Mouse (Mus musculus): ENCODE results near the gene Ptcra.
"Not testable (repeated sequence)": the region's sequence is repeated elsewhere in the genome, so short reads cannot be mapped to it uniquely, and the experiment has no call there.

Gene Ptcra

GRCm38 (mm10) chr17:46763544-46763943 is at the start of gene Ptcra:
Gene Ptcra, minus strand, starts transcription at chr17:46763712.
- DNase-seq: no peak

DNA sequence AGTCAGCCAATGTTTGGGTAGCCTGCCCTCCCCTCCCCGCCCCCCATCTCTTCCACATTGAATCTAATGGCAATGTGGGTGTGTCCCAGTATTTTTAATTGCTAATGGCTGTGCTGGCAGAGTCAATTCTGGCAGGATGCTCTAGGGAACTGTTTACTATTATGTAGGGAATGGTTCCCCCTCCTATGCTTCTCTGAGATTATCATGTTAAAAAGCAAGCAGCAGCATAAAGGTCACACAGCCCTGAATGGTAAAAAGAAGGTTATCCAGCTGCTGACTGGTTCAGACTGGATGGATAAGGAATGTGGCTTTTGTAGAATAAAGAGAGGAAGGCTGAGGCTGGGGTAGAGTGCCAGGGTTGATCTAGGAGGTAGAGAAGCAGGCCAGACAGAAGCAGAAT is 48.9 kb upstream of the Ptcra start:
- DNase-seq: no peak

DNA sequence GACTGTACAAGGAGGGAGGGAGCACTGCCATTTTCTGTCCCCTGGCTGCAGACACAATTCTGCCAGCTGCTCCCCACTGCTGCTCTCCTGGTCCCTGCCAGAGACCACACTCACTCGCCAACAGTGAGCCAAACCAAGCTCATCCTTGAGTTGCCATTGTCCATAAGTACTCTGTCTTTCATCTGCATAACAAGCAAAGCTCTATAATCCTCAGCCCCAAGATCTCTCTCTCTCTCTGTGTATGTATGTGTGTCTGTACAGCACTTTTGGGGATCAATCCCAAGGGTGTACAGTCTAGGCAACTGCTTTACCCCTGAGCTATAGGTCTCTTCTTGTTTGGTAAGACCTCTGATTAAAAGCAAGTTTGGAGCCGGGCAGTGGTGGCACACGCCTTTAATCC is 47.2 kb upstream of the Ptcra start:
- no peak for DNase-seq

- DNase-seq: no peak
These were observed 45.8 kb upstream of the Ptcra start for GRCm38 (mm10) chr17:46809131-46809830.

DNA sequence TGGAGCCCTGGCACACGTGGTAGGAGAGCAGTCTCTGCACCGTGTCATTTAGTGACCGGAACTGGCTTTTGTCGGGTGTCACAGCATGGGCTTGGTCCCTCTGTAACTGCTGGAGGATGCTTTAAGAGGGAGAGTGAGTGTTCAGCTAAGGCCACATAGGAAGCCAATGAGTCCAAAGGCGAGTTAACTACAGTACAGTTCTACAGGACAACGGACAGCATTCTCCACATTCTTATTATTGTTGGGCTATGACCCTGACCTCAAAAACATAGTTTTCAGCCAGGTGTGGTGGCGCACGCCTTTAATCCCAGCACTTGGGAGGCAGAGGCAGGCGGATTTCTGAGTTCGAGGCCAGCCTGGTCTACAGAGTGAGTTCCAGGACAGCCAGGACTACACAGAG is 44.9 kb upstream of the Ptcra start:
- DNase-seq: no peak

DNA sequence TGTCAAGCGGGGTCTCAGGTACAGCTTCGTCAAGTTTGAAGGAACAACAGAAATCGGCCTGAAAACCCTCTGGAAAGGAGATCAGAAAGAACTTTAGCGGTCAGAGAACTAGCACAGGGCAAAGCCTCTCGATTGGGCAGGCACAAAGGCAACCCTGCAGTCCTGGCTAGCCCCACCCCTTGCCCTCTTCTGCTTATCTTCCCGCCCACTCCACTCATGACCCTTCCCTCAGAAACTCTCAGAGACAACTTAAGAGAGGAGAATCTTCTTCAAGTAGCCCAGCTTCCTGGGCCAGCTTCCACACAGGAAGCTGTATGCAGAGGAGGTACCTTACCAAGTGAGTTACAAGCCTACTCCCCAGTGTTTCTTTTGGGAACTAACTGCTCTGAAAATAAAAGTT is 38.2 kb upstream of the Ptcra start:
- no peak for DNase-seq

- DNase-seq: no peak
These were observed 36.2 kb upstream of the Ptcra start for GRCm38 (mm10) chr17:46799680-46800079.

DNA sequence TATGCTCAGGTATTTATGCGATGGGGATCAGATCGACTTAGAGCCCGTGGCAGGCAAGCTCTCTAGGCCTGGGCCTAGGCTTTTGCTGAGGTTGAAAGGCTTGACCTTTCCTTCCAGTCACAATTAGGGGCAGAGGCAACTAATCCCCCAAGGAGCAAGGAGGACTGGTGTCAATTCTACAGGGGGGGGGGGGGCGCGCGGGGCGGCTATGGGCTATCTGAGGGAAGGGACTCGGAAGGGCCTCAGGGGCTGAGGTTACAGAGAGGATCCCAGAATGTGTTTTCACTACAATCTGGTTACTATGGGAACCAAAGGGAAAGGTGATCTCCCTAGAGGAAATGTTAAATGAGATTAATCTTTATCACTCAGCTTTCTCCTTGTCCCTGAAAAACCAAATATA is 33.9 kb upstream of the Ptcra start:
- DNase-seq: no peak

DNA sequence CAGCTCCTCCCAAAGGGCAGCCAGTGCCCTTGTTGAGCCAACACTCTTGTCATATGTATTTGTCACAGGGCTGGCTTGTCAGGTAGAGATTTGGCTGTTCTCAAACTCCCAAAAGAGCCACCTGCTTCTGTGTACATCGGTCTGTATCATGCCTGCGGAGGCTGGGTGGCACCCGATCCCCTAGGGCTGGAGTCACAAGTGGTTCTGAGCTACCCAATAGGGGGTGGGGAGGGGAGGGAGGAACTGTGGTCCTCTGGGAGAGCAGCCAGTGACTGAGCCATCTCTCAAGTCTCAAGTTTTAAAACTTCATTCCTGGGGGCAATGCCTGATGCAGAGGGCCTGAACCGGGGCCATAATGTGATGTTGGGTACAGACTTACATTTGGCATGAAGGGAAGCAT is 33.2 kb upstream of the Ptcra start:
- DNase-seq: no peak

DNA sequence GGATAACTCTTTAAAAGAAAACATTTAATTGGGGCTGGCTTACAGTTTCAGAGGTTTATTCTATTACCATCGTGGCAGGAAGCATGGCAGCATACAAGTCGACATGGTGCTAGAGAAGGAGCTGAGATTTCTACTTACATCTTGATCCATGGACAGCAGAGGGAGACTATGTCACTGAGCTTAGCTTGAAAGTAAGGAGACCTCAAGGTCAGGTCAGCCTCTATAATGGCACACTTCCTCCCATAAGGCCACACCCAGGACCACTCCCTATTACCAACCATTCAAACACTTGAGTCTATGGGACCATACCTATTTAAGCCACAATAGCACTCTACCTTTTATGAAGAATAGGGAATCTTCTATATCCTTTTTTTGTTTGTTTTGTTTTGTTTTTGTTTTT is 29.5 kb upstream of the Ptcra start:
- DNase-seq: no peak

DNA sequence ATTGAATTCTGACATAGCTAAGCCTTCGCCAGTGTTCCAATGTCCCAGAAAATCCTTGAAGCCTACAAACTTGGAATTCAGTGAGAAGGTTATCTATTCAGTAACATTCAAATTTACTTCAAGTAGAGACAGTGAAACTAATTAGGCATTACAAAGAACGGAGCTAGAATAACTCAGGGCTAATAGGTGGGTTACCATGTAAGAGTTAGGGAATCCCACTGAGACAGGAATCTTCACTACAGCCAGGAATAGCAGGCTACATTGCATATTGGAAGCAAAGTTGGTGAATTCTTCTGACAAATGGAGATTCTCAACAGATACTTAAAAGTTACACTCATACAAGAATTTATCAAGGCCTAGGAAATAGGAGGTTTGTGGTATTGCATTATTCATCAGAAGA is 24.5 kb upstream of the Ptcra start:
- DNase-seq: not testable (repeated sequence)

- no peak for DNase-seq
These were observed 23.4 kb upstream of the Ptcra start for GRCm38 (mm10) chr17:46786952-46787351.

DNA sequence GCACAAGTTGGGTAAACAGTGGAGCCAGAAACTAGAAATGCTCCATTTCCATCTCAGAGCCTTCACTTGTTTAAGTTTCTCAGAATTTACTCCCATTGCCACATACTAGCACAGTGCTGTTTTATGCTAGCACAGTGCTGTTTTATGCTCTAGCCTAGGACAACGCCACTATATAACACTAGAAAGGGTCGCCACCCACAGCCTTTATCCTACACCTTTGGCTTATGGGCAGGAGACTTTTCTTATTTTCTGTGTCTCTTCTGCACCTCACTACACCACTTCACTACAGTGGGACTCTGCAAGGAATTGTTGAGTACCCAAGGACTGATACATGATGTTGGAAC is 19.7 kb upstream of the Ptcra start:
- no peak for DNase-seq

- DNase-seq: peak; percentile 93 to 96
These were observed 19.1 kb upstream of the Ptcra start, which contains the start of gene Rpl7l1 for GRCm38 (mm10) chr17:46782341-46783221. Gene Rpl7l1, minus strand, starts transcription at chr17:46782672.

- DNase-seq: peak in 1 of 2 experiments; percentile 20
These were observed 18.4 kb upstream of the Ptcra start for GRCm38 (mm10) chr17:46781876-46782275.

- DNase-seq: no peak
These were observed 12.6 kb upstream of the Ptcra start for GRCm38 (mm10) chr17:46776087-46776486.

DNA sequence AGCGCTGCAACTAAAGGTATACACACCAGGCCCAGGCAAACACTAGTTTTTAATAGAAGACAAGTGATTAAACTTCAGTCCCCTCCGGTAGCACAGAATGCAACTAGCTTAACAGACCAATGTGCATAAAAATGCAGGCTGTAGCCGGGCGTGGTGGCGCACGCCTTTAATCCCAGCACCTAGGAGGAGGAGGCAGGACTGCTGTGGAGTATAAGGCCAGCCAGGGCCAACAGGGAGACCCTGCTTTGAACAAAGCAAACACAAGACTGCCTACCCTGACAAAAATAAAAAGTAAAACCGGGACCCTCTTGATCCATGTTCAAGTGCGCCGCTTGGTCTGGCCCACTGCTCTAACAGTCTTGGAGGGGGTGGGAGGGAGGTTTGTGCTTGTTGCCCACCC is 11.6 kb upstream of the Ptcra start:
- DNase-seq: peak in 1 of 2 experiments; percentile 5

DNA sequence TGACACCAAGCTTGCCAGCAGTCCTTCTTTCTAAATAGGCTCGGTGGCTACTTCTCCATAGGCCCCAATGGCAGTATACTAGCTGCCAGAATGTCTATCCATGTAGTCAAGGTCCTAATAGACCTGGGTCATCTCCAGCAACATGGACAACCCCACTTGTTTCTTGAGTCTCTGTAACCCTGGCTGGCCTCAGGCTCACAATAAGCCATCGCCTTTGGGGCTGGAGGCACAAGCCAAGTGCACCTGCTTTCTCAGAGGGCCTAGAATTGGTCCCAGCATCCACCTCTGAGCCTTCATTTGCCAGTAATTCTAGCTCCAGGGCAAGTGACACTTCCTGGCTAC is 10.6 kb upstream of the Ptcra start:
- DNase-seq: peak in 1 of 2 experiments; percentile 12

GRCm38 (mm10) chr17:46773278-46774130 is 10.0 kb upstream of the Ptcra start:
- DNase-seq: peak; percentile 17 to 19

- DNase-seq: peak; percentile 85 to 92
These were observed 9.1 kb upstream of the Ptcra start, which contains the start of gene 2310039H08Rik for GRCm38 (mm10) chr17:46772404-46773277. Gene 2310039H08Rik, plus strand, starts transcription at chr17:46772635.

DNA sequence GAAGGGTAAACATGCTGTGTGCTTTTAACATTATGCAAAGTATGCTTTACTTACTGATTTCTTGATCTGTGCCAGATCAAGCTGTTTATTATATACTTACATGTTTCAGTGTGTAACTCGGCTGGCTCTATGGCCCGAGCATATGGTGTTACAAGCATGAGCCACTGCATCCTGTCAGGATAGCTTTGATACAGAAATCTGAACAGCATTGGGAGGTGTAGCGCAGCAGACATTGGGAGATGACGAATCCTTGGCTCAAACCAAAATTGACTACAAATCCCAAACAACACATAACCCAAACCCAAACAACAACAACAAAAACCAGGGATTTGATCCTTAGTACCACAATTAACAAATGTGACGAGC is 8.5 kb upstream of the Ptcra start:
- DNase-seq: no peak

GRCm38 (mm10) chr17:46771616-46772015 is 8.1 kb upstream of the Ptcra start:
- peak; percentile 9 to 13 for DNase-seq
